Mouse (Mus musculus): Measurements from ENCODE around the gene Ddx6.

Ddx6 gene

DNA sequence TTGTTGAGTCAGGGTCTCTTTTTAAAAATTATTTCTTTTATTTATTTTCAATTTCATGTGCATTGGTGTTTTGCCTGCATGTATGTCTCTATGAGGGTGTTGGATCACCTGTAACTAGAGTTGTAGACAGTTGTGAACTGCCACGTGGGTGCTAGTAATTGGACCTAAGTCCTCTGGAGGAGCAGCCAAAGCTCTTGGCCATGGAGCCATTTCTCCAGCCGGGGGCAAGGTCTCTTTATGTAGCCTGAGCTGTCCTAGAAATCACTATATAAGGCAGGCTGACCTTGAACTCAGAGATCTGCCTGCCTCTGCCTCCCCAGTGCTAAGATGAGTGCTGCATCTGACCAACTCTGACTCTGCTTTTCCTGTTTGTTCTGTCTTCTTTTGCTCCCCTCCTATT, 39.5 kb downstream of the Ddx6 start:
- DNase-seq: no peak

DNA sequence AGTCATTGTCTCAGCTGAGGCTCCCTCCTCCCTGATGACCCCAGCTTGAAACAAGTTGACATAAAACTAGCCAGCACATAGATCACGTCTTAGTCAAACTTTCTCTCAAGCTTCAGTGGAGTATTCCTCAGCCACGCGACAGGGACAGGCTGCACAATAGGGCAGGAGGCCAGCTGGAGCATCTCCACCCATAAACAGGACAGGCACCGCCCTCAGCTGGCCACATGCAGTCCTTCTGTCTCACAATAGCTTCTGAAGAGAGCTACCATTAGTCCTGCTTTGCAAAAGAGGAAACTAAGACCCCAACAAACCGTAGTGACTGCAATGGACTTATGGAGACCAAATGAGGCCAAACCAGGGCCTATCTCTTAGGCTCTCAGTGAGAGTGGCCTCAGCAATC, 40.8 kb downstream of the Ddx6 start:
- DNase-seq: no peak

DNA sequence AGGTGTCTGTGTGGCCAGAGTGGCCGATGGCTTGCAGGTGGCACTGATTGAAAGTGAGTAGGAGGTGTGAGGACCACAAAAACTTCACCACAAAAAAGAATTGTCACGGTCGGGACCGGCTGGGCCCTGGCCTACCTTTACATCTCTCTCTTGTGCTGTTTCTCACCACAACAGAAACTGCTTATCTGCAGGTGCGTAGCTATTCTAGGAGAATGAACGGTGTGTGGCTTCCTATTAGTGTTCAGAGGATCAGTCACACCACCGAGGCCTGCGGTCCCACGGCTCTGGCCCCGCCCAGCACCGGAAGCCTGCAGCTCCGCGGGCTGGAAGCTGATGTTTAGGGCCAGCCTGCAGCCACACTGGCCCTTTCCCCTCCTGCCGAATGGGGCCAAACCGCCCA, 41.2 kb downstream of the Ddx6 start:
- DNase-seq: peak; percentile 68 to 78

DNA sequence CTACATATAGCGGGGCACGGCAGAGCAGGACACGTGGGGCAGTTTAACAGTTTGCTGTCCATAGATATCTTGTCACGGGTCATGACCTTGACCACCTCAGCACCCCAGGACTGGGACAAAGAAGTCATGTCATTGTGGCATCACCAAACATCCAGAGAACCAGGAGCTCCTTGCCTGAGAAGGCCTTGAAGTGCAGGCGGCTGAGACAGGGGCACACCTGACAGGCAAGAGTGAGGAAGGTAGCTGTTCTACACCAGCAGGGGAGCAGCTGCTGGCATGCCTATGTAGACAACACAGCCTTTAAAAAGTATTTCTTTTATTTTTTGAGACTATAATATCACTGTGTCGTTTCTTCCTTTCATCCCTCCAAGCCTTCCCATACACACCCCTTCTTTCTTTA, 41.7 kb downstream of the Ddx6 start:
- DNase-seq: no peak

DNA sequence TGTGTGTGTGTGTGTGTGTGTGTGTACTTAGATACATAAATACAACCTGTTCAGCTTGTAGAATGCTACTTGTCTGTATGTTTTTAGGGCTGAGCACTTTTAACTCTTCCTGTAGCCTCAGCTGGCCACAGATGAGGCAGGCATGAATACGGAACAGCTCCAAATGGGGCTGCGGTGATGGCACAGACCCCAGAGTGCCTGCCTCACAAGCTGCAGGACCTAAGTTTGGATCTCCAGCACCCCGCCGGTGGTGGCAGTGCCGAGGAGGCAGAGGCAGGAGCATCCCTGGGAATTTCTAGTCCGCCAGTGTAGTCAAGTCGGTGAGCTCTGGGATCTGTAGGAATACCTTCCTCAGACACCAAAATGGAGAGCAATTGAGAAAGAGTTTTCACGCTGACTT, 42.3 kb downstream of the Ddx6 start:
- DNase-seq: no peak

DNA sequence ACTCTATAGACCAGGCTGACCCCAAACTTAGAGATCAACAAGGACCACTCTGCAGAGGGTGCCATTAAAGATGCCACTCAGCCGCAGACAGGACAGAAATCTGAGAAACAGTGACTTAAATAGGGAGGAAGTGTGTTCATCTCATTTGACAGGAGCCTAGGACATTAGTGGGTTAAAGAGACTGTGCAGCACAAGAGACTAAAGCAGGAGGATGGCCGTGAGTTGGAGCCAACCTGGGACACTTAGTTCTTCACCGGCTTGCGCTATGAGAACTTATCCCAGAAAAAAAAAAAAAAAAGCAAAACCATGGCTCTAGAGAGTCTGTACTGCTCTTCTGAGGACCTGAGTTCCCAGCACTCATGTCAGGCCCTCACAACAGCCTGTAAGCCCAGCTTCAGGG, 43.0 kb downstream of the Ddx6 start:
- DNase-seq: no peak

DNA sequence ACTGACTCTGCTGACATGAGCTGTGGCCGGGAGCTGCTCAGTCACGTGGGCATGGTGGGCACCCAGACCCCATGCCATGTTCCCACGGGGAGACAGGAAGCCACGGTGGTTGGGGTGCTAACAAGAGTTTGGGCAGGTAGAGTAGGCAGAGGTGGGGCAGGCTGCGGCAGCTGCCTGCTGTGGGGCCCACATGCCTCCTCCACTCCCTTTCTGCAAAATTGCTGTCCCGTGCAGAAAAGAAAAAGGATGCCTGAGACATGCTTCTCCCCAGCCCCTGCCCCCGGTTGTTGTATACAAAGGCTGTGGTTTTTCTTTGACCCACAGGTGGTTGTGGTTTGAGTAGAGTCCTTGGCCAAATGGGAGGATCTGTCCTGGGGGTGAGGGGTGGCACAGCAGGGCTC, 44.2 kb downstream of the Ddx6 start:
- DNase-seq: peak; percentile 30 to 54

DNA sequence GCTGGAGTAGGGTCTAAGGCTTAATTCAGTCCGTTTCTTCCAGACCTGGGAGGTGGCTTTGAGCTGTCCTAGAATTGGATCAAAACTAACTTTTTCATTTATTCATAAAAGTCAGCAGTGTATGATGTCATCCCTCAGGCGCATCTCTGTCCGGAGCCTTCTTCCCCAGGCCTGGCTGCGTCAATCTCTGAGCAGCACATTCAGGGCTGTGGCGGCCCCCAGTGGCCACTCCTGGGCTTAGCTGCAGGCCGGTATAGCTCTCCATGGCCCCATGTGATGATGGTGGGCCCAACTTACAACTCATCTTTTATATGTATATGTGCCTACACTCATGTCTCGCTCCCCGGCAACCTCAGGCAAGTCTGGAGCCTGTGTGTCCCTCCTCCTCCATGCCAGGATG, 47.3 kb downstream of the Ddx6 start:
- peak; percentile 43 to 54 for DNase-seq

DNA sequence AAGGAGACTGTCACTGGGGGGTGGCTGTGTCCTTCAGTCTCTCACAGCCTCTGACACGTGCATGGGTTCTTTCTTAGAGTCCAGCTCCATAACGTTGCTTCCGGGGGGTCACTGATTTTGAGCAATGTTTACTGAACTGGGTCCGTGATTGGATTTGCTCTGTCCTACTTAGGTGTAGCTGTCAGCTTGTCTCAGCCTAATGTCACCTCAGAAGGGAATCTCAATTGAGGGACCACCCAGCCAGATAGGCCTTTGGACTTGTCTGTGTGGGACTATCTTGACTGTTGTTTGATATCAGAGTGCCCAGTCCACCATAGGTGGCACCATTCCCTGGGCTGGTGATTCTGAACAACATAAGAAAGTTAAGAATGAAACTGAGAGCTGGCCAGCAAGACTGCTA, 49.2 kb downstream of the Ddx6 start:
- DNase-seq: no peak

DNA sequence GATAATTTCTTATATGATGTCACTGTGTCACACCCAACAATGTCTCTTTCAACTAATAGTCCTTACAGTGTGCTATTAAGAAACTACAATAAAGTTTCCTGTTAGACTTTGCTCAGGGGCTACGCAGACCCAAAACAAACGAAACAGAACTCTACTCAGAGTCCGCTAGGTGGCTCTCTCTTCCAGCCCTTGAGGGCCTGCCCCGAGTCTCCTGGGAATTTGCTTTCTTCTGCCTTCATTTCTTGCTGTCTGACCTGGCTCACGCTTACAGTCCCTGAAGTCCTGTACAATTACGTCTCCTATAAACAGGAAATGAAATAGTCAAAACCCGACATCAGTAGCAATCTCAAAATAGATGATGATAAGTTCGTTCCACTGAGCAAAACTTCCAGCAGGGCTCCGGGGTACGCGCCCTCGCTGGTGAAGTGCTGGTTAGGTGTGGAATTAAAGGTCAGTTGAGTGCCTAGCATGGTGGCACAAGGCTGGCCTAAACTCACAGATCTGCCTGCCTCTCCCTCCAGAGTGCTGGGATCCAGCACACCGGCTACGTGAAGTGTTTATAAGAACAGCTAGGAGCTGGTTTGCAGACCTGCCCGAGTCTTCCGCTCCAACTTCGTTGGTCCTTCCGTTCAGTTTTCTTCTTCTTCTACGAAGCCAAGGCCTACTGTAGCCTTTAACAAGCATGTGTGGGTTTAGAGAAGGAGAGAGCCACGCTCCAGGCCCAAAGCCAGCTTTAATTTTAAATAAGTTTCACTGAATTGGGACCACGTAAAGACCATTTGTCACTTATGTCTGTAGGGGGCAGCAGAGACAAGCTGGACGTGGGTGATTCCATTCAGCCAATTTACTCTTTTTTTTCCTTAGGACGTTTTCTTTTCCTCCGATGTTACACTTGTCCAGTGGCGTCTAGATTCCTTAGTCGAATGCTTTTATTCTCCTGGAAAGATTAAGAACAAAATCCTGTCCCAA, 50.7 kb downstream of the Ddx6 start:
- peak in 1 of 2 experiments; percentile 28 for DNase-seq

DNA sequence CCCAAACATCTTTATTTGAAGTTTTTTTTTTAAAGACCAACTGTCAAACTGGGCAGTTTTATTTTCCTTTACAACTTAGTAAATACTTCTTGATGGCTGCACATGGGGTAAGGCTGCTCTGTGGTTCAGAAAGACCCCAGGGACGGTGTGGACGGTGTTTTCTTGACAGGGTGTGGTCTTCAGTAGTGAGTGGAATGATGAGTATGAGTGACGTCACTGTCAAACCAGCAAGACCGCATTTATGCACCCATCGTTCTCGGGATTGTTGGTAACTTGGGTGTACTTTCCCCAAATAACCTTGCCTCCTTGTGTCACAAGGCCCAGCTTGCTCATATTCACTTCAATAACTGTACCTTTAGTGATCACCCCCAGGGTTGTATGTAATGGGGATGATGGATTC, 59.0 kb downstream of the Ddx6 start:
- DNase-seq: no peak

DNA sequence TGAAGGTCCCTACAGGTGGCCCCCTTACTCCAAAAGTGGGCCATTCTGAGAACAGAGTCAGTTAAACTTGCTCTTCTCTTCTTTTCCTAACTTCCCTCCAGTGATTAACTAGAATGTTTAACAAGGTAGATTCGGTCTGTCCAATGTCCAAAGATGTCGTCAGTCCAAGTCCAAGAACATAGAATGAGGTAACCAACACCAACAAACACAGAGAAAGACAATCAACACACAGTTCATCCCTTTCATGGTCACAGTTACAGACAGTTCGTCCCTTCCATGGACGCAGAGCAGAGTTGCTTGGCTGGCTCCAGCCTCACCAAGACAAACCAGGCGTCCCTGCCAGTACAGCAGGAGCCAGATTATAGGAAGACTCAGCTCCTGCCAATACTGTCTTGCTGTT, 66.7 kb downstream of the Ddx6 start:
- no peak for DNase-seq

DNA sequence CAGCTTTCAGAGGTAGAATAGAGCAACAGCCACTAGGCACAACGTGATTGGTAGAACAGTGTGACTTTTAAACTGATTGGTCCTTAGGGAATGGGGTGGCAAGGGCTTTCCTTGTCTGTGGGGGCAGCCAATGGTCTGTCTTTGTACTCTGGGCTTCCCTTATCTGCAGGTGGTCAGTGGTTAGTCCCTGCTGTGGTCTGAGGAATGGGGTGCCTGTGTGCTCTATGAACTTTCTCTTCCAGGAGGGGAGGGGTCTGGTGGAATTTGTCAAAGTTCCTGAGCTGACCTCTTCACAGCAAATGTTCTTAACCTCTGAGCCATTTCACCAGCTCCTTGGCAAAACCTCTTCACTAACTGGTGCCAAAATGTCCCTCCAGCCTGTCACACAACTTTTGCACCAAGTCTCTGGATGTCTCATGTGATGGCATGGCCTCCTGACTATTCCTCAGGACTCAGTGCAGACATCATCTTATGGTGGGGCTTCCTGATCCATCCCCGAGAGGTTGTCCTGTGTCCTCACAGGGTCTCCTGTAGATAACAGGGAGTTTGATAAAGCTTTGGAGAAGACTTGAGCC, 67.7 kb downstream of the Ddx6 start:
- no peak for DNase-seq

DNA sequence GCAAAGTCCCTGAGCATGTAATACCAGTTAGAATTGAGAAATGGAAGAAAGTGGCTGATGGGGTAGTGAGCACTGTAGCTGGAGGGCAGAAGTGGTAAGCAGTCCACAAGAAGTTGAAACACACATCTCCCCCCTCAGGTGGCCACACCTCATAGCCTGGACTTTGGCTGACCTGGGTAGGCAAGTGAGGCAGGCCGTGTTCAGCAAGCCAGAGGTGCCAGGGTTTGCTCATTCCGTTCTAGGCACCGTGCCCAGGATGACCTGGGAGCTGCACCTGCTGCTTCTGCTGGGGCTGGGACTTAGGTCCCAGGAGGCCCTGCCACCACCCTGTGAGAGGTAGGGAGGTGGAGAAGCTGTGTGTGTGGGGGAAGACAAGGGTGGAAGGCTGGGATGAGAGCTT, 68.3 kb downstream of the Ddx6 start, which contains the start of gene Treh:
Treh (plus strand) TSS at position 229 of the 400 bp plus-strand sequence.
- no peak for DNase-seq

DNA sequence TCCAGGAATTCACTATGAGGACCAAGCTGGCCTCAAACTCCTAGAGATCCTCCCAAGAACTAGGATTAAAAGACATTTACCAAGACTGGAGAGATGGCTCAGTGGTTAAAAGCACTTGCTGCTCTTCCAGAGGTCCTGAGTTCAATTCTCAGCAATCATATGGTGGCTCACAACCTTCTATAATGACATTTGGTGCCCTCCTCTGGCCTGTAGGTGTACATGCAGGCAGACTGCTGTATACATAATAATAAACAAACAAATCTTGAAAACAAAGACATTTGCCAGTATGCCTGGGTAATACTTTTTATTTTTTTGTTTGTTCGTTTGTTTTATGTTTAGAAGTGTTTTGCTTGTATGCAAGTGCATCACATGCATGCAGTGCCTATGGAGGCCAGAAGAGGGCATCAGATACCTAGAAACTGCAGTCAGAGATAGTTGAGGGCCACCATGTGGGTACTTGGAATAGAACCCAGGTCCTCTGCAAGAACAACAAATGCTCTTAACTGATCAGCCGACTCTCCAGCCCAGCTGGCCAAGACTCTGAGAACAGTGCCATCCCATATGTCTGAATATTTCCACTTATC, 73.7 kb downstream of the Ddx6 start:
- no peak for DNase-seq

DNA sequence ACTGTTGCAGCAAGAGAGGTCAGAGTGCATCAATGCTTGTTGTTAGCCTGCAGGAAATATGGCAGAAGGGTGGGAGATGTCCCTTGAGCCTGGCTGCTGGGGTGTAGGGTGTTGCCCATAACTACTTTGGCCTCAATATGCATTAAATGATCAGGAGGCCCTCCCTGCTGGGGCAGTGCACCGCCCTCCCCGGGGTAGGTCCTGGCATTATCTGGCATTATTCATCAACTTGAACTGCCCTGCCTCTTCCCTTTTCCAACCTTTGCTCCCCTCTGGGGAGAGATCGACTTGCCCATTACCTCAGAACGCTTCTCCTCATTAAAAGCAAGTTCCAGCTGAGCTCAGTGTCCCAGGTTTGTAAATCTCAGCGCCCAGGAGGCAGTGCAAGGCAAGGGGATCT, 74.9 kb downstream of the Ddx6 start:
- DNase-seq: no peak

DNA sequence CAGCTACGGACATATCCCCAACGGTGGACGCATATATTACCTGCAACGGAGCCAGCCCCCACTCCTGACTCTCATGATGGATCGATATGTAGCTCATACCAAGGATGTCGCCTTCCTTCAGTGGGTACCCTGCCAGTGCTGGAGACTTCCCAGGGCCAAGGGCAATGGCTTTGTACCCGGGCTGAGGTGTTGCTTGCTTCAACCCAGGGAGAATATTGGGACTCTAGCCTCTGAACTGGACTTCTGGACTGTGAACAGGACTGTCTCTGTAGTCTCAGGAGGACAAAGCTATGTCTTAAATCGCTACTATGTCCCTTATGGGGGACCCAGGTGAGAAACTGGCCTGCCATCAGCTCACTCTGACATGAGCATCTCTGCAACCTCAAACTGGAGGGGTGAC, 78.4 kb downstream of the Ddx6 start:
- no peak for DNase-seq

DNA sequence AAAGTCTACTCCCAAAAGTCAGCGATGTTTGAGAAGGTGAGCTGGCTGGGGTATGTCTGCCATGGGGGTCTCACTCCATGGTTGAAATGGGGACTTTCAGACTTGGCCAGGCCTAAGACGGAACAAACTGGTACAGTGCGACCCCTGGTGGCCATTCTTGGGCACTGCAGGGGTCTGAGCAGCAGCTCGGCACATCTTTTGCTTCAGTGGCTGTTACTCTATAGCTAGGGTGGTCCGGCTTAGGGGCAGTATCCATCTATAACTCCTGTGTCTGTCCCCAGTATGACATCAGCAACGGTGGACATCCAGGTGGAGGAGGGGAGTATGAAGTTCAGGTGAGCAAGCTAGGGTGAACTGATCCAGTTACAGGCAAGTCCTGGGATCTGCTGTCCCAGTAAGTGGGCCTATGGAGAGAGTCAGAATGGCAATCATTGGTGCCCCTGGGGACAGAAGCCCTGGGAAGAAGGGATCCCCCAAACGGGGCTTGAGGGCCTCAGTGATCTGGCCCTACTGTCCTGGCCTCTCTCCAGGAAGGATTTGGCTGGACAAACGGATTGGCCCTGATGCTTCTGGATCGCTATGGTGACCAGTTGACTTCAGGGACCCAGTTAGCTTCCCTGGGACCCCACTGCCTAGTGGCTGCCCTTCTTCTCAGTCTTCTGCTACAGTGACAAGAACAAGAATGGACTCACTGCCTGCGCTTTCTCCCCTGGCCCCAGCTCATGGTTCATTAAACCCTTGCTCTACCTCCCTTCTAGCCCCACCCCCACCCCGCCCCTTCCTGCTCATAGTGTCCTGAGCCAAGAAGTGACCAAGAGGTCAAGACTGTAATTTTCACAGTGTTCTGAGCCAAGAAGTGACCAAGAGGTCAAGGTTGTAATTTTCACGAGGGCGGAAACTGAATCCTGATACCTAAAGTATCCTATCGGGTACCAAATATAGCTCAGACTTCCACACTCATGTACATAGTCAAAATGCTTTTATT, 80.9 kb downstream of the Ddx6 start:
- DNase-seq: peak; percentile 43 to 47

DNA sequence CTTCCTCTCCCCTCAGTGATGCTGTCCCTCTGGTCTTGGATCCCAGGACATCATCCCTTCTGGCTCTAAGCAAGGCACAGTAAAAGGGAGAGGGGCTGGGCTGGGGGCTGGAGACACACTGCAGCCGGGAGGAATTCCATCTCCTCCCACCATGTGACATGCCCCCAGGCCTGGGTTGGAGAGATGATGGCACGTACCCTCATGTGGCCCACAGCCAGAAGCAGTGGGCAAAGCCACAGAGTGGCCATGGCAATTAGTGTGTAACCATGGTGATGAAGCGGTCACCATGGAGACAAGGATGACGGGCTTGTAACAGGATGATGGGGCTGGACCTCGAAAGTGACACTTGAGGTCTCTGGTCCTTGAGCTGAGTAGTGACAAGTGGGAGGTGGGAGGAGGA, 81.9 kb downstream of the Ddx6 start:
- no peak for DNase-seq

DNA sequence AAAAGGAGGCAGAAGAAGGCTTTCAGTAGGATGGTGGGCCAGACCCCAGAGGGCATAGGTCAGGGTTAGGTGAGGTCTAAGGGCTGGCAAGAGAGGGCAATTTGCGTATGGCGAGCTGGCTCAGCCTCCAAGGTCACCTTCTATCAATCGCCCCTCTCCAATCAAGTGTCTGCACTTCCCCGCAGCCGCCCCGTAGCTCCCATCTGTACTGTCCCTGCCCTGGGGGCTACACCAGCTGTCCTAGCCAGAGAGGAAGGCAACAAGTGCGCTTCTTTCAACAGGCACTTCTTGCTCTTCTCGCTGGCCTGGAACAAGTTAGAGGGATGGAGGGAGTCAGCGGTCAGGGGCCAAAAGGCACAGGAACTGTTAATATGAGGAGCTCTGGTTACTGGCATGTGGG, 83.3 kb downstream of the Ddx6 start:
- DNase-seq: no peak

All from thymus, adult 18-20 months (tissue).